Mouse (Mus musculus) layer of hippocampus, postnatal 36 days (tissue): ENCODE data around the gene Lig3. TPM values are rescaled to one million over a fixed set of nuclear protein-coding genes. Genes with fewer than 3 reads are reported as not detected.

Experiments used
- DNase-seq, 2 experiments: peaks; one replicate each; pipeline ENCODE4 v3.0.0; 2022
- total RNA-seq, 2 experiments: library from RNA; stranded (reverse); gene quantifications; 2 replicates each; pipeline ENCODE4 v1.2.3; 2021

The Lig3 gene
- total RNA-seq = 10 to 100 TPM; 23.6 to 26.3 TPM

GRCm38 (mm10) chr11:82780983-82781903, at the start of gene Lig3:
Gene Lig3 (plus strand): TSS chr11:82781108.
- peak; percentile 92 to 94 for DNase-seq

- DNase-seq = no peak
Observed at GRCm38 (mm10) chr11:82734227-82734626, 46.7 kb upstream of the Lig3 start.

GRCm38 (mm10) chr11:82739006-82739405, 41.9 kb upstream of the Lig3 start:
- no peak for DNase-seq

- peak in 1 of 2 experiments; percentile 6 for DNase-seq
Observed at GRCm38 (mm10) chr11:82746138-82746537, 34.8 kb upstream of the Lig3 start.

GRCm38 (mm10) chr11:82746857-82747366, 34.0 kb upstream of the Lig3 start:
- DNase-seq = no peak

GRCm38 (mm10) chr11:82752349-82753115, 28.4 kb upstream of the Lig3 start:
- DNase-seq = no peak

GRCm38 (mm10) chr11:82755919-82756318, 25.0 kb upstream of the Lig3 start:
- DNase-seq = no peak

GRCm38 (mm10) chr11:82762286-82762829, 18.6 kb upstream of the Lig3 start:
- no peak for DNase-seq

- DNase-seq = no peak
Observed at GRCm38 (mm10) chr11:82763261-82763660, 17.6 kb upstream of the Lig3 start.

- DNase-seq = peak; percentile 90 to 92
Observed at GRCm38 (mm10) chr11:82763742-82764437, 17.0 kb upstream of the Lig3 start, which contains the start of the genes Cct6b and Zfp830. Gene Cct6b (minus strand): TSS chr11:82764321. Gene Zfp830 (plus strand): TSS chr11:82764345.

GRCm38 (mm10) chr11:82764438-82764924, 16.4 kb upstream of the Lig3 start:
- no peak for DNase-seq

GRCm38 (mm10) chr11:82780134-82780533, 774 bp upstream of the Lig3 start:
- DNase-seq = no peak

GRCm38 (mm10) chr11:82782197-82782596, 1.3 kb downstream of the Lig3 start:
- no peak for DNase-seq

GRCm38 (mm10) chr11:82783453-82783852, 2.5 kb downstream of the Lig3 start:
- no peak for DNase-seq

GRCm38 (mm10) chr11:82806656-82807055, 25.7 kb downstream of the Lig3 start:
- no peak for DNase-seq

- no peak for DNase-seq
Observed at GRCm38 (mm10) chr11:82807370-82807769, 26.5 kb downstream of the Lig3 start.

GRCm38 (mm10) chr11:82808485-82808884, 27.6 kb downstream of the Lig3 start:
- DNase-seq = no peak

GRCm38 (mm10) chr11:82819350-82819749, 38.4 kb downstream of the Lig3 start:
- DNase-seq = no peak

GRCm38 (mm10) chr11:82820788-82821456, 40.0 kb downstream of the Lig3 start:
- no peak for DNase-seq

GRCm38 (mm10) chr11:82826818-82827217, 45.9 kb downstream of the Lig3 start:
- DNase-seq = no peak
